Comparison of ENCODE assay signal across 16 mouse cellular contexts in the genomic region with DNA sequence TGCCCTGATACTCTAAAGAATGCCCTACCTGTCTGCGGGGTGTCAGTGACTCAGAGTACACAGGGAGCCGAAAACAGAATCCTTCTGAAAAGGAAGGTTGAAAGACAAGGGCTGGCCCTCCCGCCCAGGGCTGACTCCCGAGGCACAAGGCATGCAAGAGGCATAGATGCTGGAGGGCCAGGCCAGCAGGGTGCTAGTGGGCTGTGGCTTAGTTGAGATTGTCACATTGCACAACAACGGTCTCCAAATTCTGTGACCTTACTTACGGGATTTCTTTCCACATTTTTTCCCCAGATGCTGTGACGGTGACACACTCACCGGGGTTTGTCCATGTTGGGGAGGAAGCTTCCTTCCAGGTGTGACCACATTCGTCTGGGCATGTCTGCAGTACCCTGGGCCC. TPM values are rescaled to one million over a fixed set of nuclear protein-coding genes. Genes with fewer than 3 reads are reported as not detected.
DNase-seq lines count a peak whose midpoint lies in the region; ATAC-seq lines count a peak whose summit lies in the region.
"Had no signal": no experiment of that assay in that cellular context is flagged by ENCODE, and none has a peak within 500 bp of the region (broad histone marks: within the 10 kb centered on the region; RNA-seq: fewer than 3 reads in every experiment).

No protein-coding gene starts in this region.

- H3K9me3 ChIP-seq in heart, embryonic 11.5 days (replicated peaks; ENCODE audit: control insufficient read depth, low read length), result no peaks in the 10 kb centered on the region
- no peaks in the 10 kb centered on the region; the same call in 1 of the 2 replicates for H3K9me3 ChIP-seq in liver, embryonic 12.5 days (replicated peaks)
- H3K9me3 ChIP-seq in liver, embryonic 11.5 days (ENCODE audit: control insufficient read depth, low read length), result no peaks in the 10 kb centered on the region
- H3K9me3 ChIP-seq in embryonic facial prominence, embryonic 12.5 days, result no peaks in the 10 kb centered on the region
- no peaks in the 10 kb centered on the region for H3K9me3 ChIP-seq in limb, embryonic 13.5 days
- H3K9me3 ChIP-seq: forebrain, embryonic 13.5 days; intestine, embryonic 15.5 days; lung, embryonic 15.5 days; neural tube, embryonic 15.5 days had no signal

- 0 out of 2 replicates have a peak, but pooled peaks cover 3% of the 10 kb centered on the region for H3K36me3 ChIP-seq in heart, embryonic 11.5 days (ENCODE audit: control insufficient read depth, insufficient read depth, low read length)
- peaks cover 29% of the 10 kb centered on the region; the same call in 1 of the 2 replicates for H3K36me3 ChIP-seq in liver, embryonic 12.5 days
- peaks cover 2% of the 10 kb centered on the region; the same call in 1 of the 2 replicates for H3K36me3 ChIP-seq in liver, embryonic 11.5 days (ENCODE audit: control insufficient read depth, insufficient read depth, low read length)
- H3K36me3 ChIP-seq in embryonic facial prominence, embryonic 12.5 days, result peaks cover 13% of the 10 kb centered on the region; the same call in 1 of the 2 replicates
- peaks cover 30% of the 10 kb centered on the region for H3K36me3 ChIP-seq in limb, embryonic 13.5 days
- H3K36me3 ChIP-seq: intestine, embryonic 15.5 days; lung, embryonic 15.5 days; neural tube, embryonic 15.5 days had no signal

- no peak for ATAC-seq in heart, embryonic 11.5 days (replicated peaks; ENCODE audit: insufficient number of reproducible peaks, low FRiP score, low TSS enrichment)
- ATAC-seq in liver, embryonic 12.5 days, result no peak
- ATAC-seq in liver, embryonic 11.5 days (replicated peaks; ENCODE audit: low FRiP score), result no peak
- ATAC-seq in embryonic facial prominence, embryonic 12.5 days (ENCODE audit: insufficient number of reproducible peaks, insufficient read depth, low FRiP score, low TSS enrichment), result no peak
- no peak for ATAC-seq in limb, embryonic 13.5 days (ENCODE audit: low FRiP score, low read depth)
- ATAC-seq: forebrain, embryonic 13.5 days; intestine, embryonic 15.5 days had no signal

- H3K4me3 ChIP-seq in heart, embryonic 11.5 days (ENCODE audit: low read depth, low read length), result no peak overlapping the region
- H3K4me3 ChIP-seq in liver, embryonic 12.5 days, result no peak overlapping the region
- no peak overlapping the region for H3K4me3 ChIP-seq in liver, embryonic 11.5 days (ENCODE audit: low read depth, low read length)
- H3K4me3 ChIP-seq in embryonic facial prominence, embryonic 12.5 days, result no peak overlapping the region
- H3K4me3 ChIP-seq in limb, embryonic 13.5 days, result no peak overlapping the region
- H3K4me3 ChIP-seq: forebrain, embryonic 13.5 days; intestine, embryonic 15.5 days; lung, embryonic 15.5 days; neural tube, embryonic 15.5 days had no signal

- no peaks in the 10 kb centered on the region for H3K27me3 ChIP-seq in heart, embryonic 11.5 days (ENCODE audit: control insufficient read depth, insufficient read depth, low read length)
- no peaks in the 10 kb centered on the region for H3K27me3 ChIP-seq in liver, embryonic 12.5 days (replicated peaks)
- H3K27me3 ChIP-seq in liver, embryonic 11.5 days (replicated peaks; ENCODE audit: control insufficient read depth, insufficient read depth, low read length), result no peaks in the 10 kb centered on the region
- H3K27me3 ChIP-seq in embryonic facial prominence, embryonic 12.5 days, result no peaks in the 10 kb centered on the region
- H3K27me3 ChIP-seq in limb, embryonic 13.5 days, result no peaks in the 10 kb centered on the region
- H3K27me3 ChIP-seq: CH12.LX; forebrain, embryonic 13.5 days; intestine, embryonic 15.5 days; lung, embryonic 15.5 days; neural tube, embryonic 15.5 days had no signal

- H3K4me1 ChIP-seq in heart, embryonic 11.5 days (ENCODE audit: control insufficient read depth, insufficient read depth, low read length), result peaks cover 59% of the 10 kb centered on the region
- H3K4me1 ChIP-seq in liver, embryonic 12.5 days, result peaks cover 75% of the 10 kb centered on the region
- peaks cover 47% of the 10 kb centered on the region for H3K4me1 ChIP-seq in liver, embryonic 11.5 days (replicated peaks; ENCODE audit: control insufficient read depth, insufficient read depth, low read length)
- peaks cover 50% of the 10 kb centered on the region for H3K4me1 ChIP-seq in embryonic facial prominence, embryonic 12.5 days
- peaks cover 43% of the 10 kb centered on the region for H3K4me1 ChIP-seq in limb, embryonic 13.5 days

- H3K9ac ChIP-seq in heart, embryonic 11.5 days (ENCODE audit: low read depth, low read length), result no peak overlapping the region
- no peak overlapping the region for H3K9ac ChIP-seq in liver, embryonic 12.5 days
- no peak overlapping the region for H3K9ac ChIP-seq in liver, embryonic 11.5 days (ENCODE audit: low read depth, low read length)
- H3K9ac ChIP-seq in embryonic facial prominence, embryonic 12.5 days, result no peak overlapping the region
- H3K9ac ChIP-seq in limb, embryonic 13.5 days, result no peak overlapping the region
- H3K9ac ChIP-seq: forebrain, embryonic 13.5 days; intestine, embryonic 15.5 days; lung, embryonic 15.5 days; neural tube, embryonic 15.5 days had no signal

- H3K4me2 ChIP-seq in heart, embryonic 11.5 days, result no peak overlapping the region
- H3K4me2 ChIP-seq in liver, embryonic 12.5 days, result no peak overlapping the region
- no peak overlapping the region for H3K4me2 ChIP-seq in liver, embryonic 11.5 days
- no peak overlapping the region for H3K4me2 ChIP-seq in embryonic facial prominence, embryonic 12.5 days (replicated peaks)
- H3K4me2 ChIP-seq in limb, embryonic 13.5 days (replicated peaks), result no peak overlapping the region
- H3K4me2 ChIP-seq: intestine, embryonic 15.5 days; lung, embryonic 15.5 days; neural tube, embryonic 15.5 days had no signal

- peak overlapping the region; percentile 29; the same call in 1 of the 2 replicates for H3K27ac ChIP-seq in heart, embryonic 11.5 days (ENCODE audit: low read depth, low read length)
- H3K27ac ChIP-seq in liver, embryonic 12.5 days, result peak overlapping the region; percentile 98
- H3K27ac ChIP-seq in liver, embryonic 11.5 days (ENCODE audit: low read depth, low read length), result no peak overlapping the region
- H3K27ac ChIP-seq in embryonic facial prominence, embryonic 12.5 days, result 0 out of 2 replicates have a peak overlapping the region, but pooled peaks have one; percentile 30
- H3K27ac ChIP-seq in limb, embryonic 13.5 days, result peak overlapping the region; percentile 12; the same call in 1 of the 2 replicates
- H3K27ac ChIP-seq: intestine, embryonic 15.5 days had no signal

- WGBS in heart, embryonic 11.5 days (ENCODE audit: insufficient replicate concordance), result 71% methylated on average over 9 of the region's 9 CpGs
- WGBS in liver, embryonic 12.5 days (ENCODE audit: insufficient replicate concordance), result 80% methylated on average over 9 of the region's 9 CpGs
- WGBS in liver, embryonic 11.5 days, result 77% methylated on average over 9 of the region's 9 CpGs
- 54% methylated on average over 9 of the region's 9 CpGs for WGBS in embryonic facial prominence, embryonic 12.5 days
- WGBS in limb, embryonic 13.5 days, result 70% methylated on average over 9 of the region's 9 CpGs

- DNase-seq in heart, adult 9 months (ENCODE audit: low spot score in 2 of 2), result no peak
- no peak for DNase-seq in liver, embryonic 11.5 days (ENCODE audit: low spot score)
- DNase-seq in layer of hippocampus, postnatal 14 days (ENCODE audit: low spot score in 2 of 2), result no peak
- no peak for DNase-seq in cerebellum, adult 11-12 months
- DNase-seq: gastrocnemius, postnatal 14 days; midbrain, embryonic 14.5 days; right cerebral cortex, postnatal 25 days had no signal

RNA-seq across cellular contexts. Expression of gene Tmem94, which starts 11.7 kb away (rescaled TPM):
- polyA plus RNA-seq in heart, embryonic 11.5 days (2014; fragmentation: Nextera tagmentation; extraction: Ambion mirVana), result 22.9 and 25.1 TPM in 2 replicates
- 16.9 and 17.0 TPM in 2 replicates for polyA plus RNA-seq in liver, embryonic 12.5 days (2016; fragmentation: Nextera tagmentation; extraction: Ambion mirVana)
- polyA plus RNA-seq in liver, embryonic 11.5 days (2014; fragmentation: Nextera tagmentation; extraction: Ambion mirVana), result 14.1 and 14.4 TPM in 2 replicates
- 29.6 and 30.0 TPM in 2 replicates for polyA plus RNA-seq in embryonic facial prominence, embryonic 12.5 days (2016; fragmentation: Nextera tagmentation; extraction: Ambion mirVana)
- polyA plus RNA-seq in limb, embryonic 13.5 days (2015; fragmentation: Nextera tagmentation; extraction: Ambion mirVana), result 22.7 and 31.9 TPM in 2 replicates
- total RNA-seq in layer of hippocampus, postnatal 14 days (2021), result 10 to 100 TPM; 37.8 to 42.3 TPM

RNA-seq across cellular contexts. Expression of gene Caskin2, which starts 36.5 kb away (rescaled TPM):
- 17.4 and 18.1 TPM in 2 replicates for polyA plus RNA-seq in heart, embryonic 11.5 days (2014; fragmentation: Nextera tagmentation; extraction: Ambion mirVana)
- 8.3 and 9.2 TPM in 2 replicates for polyA plus RNA-seq in liver, embryonic 12.5 days (2016; fragmentation: Nextera tagmentation; extraction: Ambion mirVana)
- 13.5 and 14.0 TPM in 2 replicates for polyA plus RNA-seq in liver, embryonic 11.5 days (2014; fragmentation: Nextera tagmentation; extraction: Ambion mirVana)
- polyA plus RNA-seq in embryonic facial prominence, embryonic 12.5 days (2016; fragmentation: Nextera tagmentation; extraction: Ambion mirVana), result 17.5 TPM in 2 replicates
- 15.5 and 19.4 TPM in 2 replicates for polyA plus RNA-seq in limb, embryonic 13.5 days (2015; fragmentation: Nextera tagmentation; extraction: Ambion mirVana)
- total RNA-seq in layer of hippocampus, postnatal 14 days (2021), result 10 to 100 TPM; 22.0 to 24.8 TPM

RNA-seq across cellular contexts. Expression of gene Tsen54, which starts 37.6 kb away (rescaled TPM):
- 20.8 TPM in 2 replicates for polyA plus RNA-seq in heart, embryonic 11.5 days (2014; fragmentation: Nextera tagmentation; extraction: Ambion mirVana)
- polyA plus RNA-seq in liver, embryonic 12.5 days (2016; fragmentation: Nextera tagmentation; extraction: Ambion mirVana), result 23.5 and 25.6 TPM in 2 replicates
- 36.1 and 36.4 TPM in 2 replicates for polyA plus RNA-seq in liver, embryonic 11.5 days (2014; fragmentation: Nextera tagmentation; extraction: Ambion mirVana)
- polyA plus RNA-seq in embryonic facial prominence, embryonic 12.5 days (2016; fragmentation: Nextera tagmentation; extraction: Ambion mirVana), result 36.3 and 36.7 TPM in 2 replicates
- 32.9 and 33.8 TPM in 2 replicates for polyA plus RNA-seq in limb, embryonic 13.5 days (2015; fragmentation: Nextera tagmentation; extraction: Ambion mirVana)
- 10 to 100 TPM; 12.4 to 15.0 TPM for total RNA-seq in layer of hippocampus, postnatal 14 days (2021)

RNA-seq across cellular contexts. Expression of gene Llgl2, which starts 46.9 kb away (rescaled TPM):
- 21.5 and 22.4 TPM in 2 replicates for polyA plus RNA-seq in heart, embryonic 11.5 days (2014; fragmentation: Nextera tagmentation; extraction: Ambion mirVana)
- polyA plus RNA-seq in liver, embryonic 12.5 days (2016; fragmentation: Nextera tagmentation; extraction: Ambion mirVana), result 13.4 and 14.3 TPM in 2 replicates
- 15.6 and 18.7 TPM in 2 replicates for polyA plus RNA-seq in liver, embryonic 11.5 days (2014; fragmentation: Nextera tagmentation; extraction: Ambion mirVana)
- 7.6 and 8.8 TPM in 2 replicates for polyA plus RNA-seq in embryonic facial prominence, embryonic 12.5 days (2016; fragmentation: Nextera tagmentation; extraction: Ambion mirVana)
- 4.8 and 6.0 TPM in 2 replicates for polyA plus RNA-seq in limb, embryonic 13.5 days (2015; fragmentation: Nextera tagmentation; extraction: Ambion mirVana)
- total RNA-seq in layer of hippocampus, postnatal 14 days (2021), result 1 to 10 TPM; 2.3 to 3.2 TPM
